Mouse (Mus musculus) MEL (cell line): ENCODE results near the gene Lhpp.

Experiments used
- CTCF ChIP-seq, 3 experiments: IDR thresholded peaks in 2 of 3; conservative IDR thresholded peaks in 1 of 3; 2 replicates each; pipeline ENCODE4 v1.5.1; 2011 to 2012; ENCODE audit warnings: low read length in 3 of 3, low read depth in 2 of 3, mild to moderate bottlenecking in 2 of 3, improper control_type of control experiment in 1 of 3, inconsistent platforms in 1 of 3, mixed read lengths in 1 of 3, moderate library complexity in 1 of 3; ENCODE audit not compliant: control insufficient read depth in 1 of 3, insufficient read depth in 1 of 3, poor library complexity in 1 of 3, severe bottlenecking in 1 of 3
- EP300 ChIP-seq, 2 experiments: IDR thresholded peaks; 2 replicates each; pipeline ENCODE4 v1.6.1; 2011; ENCODE audit warnings: improper control_type of control experiment in 2 of 2, low read length in 2 of 2, low read depth in 1 of 2, mild to moderate bottlenecking in 1 of 2
- POLR2AphosphoS5 ChIP-seq: IDR thresholded peaks from 2 replicates; pipeline ENCODE4 v1.6.1; 2012; ENCODE audit warnings: low read depth, borderline replicate concordance, mild to moderate bottlenecking, inconsistent platforms, low read length, moderate library complexity, mixed read lengths
- USF1 ChIP-seq: IDR thresholded peaks from 2 replicates; pipeline ENCODE4 v1.6.1; 2014; ENCODE audit warnings: low read depth, mild to moderate bottlenecking, inconsistent platforms, low read length, improper control_type of control experiment, moderate library complexity

DNA sequence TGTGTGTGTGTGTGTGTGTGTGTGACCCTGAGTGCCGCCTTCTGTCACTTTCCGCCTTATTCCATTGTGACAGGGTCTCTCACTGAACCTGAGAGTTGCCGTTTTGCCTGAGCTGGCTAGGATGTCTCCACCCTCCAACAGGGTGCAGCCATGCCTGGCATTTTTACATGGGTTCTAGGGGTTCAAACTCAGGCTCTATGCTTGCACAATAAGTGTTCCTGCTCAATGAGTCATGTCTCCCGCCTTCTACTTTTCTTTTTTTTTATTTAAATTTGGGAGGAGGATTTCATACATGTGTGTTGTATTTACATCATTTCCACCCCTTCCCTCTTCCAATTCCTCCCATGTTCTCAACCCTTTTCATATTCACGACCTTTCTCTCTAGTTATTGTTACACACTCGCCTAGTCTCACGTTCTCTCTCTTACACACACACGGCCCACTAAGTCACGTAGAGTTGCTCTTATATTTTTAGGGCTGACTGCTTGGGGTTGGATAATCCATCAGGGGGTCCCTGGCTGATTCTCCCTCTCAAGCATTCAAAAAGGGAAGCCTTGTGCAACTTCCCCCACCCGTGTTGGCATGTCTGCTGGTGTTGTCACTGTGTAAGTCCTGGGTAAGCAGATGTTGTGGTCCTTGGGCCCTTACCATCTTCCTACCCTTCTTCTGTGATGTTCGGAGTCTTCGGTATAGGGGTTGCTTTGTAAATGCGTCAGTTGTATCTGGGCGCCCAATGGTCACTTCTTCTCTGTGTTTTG is 80.5 kb downstream of the Lhpp start:
- no peak for TF ChIP-seq EP300 (IDR thresholded peaks at IDR 0.05; ENCODE audit: low read depth in 1 of 2, low read length in 2 of 2)
- no peak for TF ChIP-seq CTCF (IDR thresholded peaks at IDR 0.05 in 2 of 3, conservative IDR thresholded peaks at IDR 0.05 in 1 of 3; ENCODE audit: control insufficient read depth in 1 of 3, insufficient read depth in 1 of 3, low read depth in 2 of 3, low read length in 3 of 3, poor library complexity in 1 of 3, severe bottlenecking in 1 of 3)
- TF ChIP-seq USF1: no peak
- TF ChIP-seq POLR2AphosphoS5: no peak
